Mouse (Mus musculus): ENCODE results near the gene Gsto2.
"Not testable (repeated sequence)": the region's sequence is repeated elsewhere in the genome, so short reads cannot be mapped to it uniquely, and the experiment has no call there.

Gsto2 gene

GRCm38 (mm10) chr19:47865353-47865947 is at the start of gene Gsto2:
Gene Gsto2 (plus strand): TSS chr19:47865534.
- peak; percentile 85 for DNase-seq (ENCODE audit: low read depth, low spot score)

GRCm38 (mm10) chr19:47817692-47818091 is 47.6 kb upstream of the Gsto2 start:
- no peak for DNase-seq (ENCODE audit: low read depth, low spot score)

GRCm38 (mm10) chr19:47820832-47821493 is 44.4 kb upstream of the Gsto2 start:
- no peak for DNase-seq (ENCODE audit: low read depth, low spot score)

GRCm38 (mm10) chr19:47821494-47821872 is 43.9 kb upstream of the Gsto2 start:
- no peak for DNase-seq (ENCODE audit: low read depth, low spot score)

- DNase-seq (ENCODE audit: low read depth, low spot score): no peak
Measured at GRCm38 (mm10) chr19:47822143-47822796, 43.1 kb upstream of the Gsto2 start.

GRCm38 (mm10) chr19:47824026-47824425 is 41.3 kb upstream of the Gsto2 start:
- no peak for DNase-seq (ENCODE audit: low read depth, low spot score)

- DNase-seq (ENCODE audit: low read depth, low spot score): no peak
Measured at GRCm38 (mm10) chr19:47829913-47830450, 35.4 kb upstream of the Gsto2 start.

- no peak for DNase-seq (ENCODE audit: low read depth, low spot score)
Measured at GRCm38 (mm10) chr19:47831111-47831510, 34.2 kb upstream of the Gsto2 start.

- DNase-seq (ENCODE audit: low read depth, low spot score): no peak
Measured at GRCm38 (mm10) chr19:47832316-47832715, 33.0 kb upstream of the Gsto2 start.

- no peak for DNase-seq (ENCODE audit: low read depth, low spot score)
Measured at GRCm38 (mm10) chr19:47834614-47835013, 30.7 kb upstream of the Gsto2 start.

- DNase-seq (ENCODE audit: low read depth, low spot score): no peak
Measured at GRCm38 (mm10) chr19:47835776-47836175, 29.6 kb upstream of the Gsto2 start.

- DNase-seq (ENCODE audit: low read depth, low spot score): no peak
Measured at GRCm38 (mm10) chr19:47836701-47837526, 28.4 kb upstream of the Gsto2 start.

GRCm38 (mm10) chr19:47837527-47837901 is 27.8 kb upstream of the Gsto2 start:
- no peak for DNase-seq (ENCODE audit: low read depth, low spot score)

- DNase-seq (ENCODE audit: low read depth, low spot score): not testable (repeated sequence)
Measured at GRCm38 (mm10) chr19:47841234-47841633, 24.1 kb upstream of the Gsto2 start.

- DNase-seq (ENCODE audit: low read depth, low spot score): no peak
Measured at GRCm38 (mm10) chr19:47849735-47850134, 15.6 kb upstream of the Gsto2 start.

- not testable (repeated sequence) for DNase-seq (ENCODE audit: low read depth, low spot score)
Measured at GRCm38 (mm10) chr19:47852131-47852530, 13.2 kb upstream of the Gsto2 start.

GRCm38 (mm10) chr19:47853053-47853452 is 12.3 kb upstream of the Gsto2 start:
- no peak for DNase-seq (ENCODE audit: low read depth, low spot score)

GRCm38 (mm10) chr19:47853951-47854795 is 11.2 kb upstream of the Gsto2 start:
- peak; percentile 20 for DNase-seq (ENCODE audit: low read depth, low spot score)

GRCm38 (mm10) chr19:47854796-47855783 is 10.2 kb upstream of the Gsto2 start, which contains the start of gene Gsto1:
Gene Gsto1 (plus strand): TSS chr19:47854970.
- peak; percentile 62 for DNase-seq (ENCODE audit: low read depth, low spot score)
